Mouse (Mus musculus): ENCODE measurements around the gene Rnf123. TPM values are rescaled to one million over a fixed set of nuclear protein-coding genes. Genes with fewer than 3 reads are reported as not detected.

Rnf123 gene
- total RNA-seq, 1 experiment from 2014 or later = 25.7 TPM

DNA sequence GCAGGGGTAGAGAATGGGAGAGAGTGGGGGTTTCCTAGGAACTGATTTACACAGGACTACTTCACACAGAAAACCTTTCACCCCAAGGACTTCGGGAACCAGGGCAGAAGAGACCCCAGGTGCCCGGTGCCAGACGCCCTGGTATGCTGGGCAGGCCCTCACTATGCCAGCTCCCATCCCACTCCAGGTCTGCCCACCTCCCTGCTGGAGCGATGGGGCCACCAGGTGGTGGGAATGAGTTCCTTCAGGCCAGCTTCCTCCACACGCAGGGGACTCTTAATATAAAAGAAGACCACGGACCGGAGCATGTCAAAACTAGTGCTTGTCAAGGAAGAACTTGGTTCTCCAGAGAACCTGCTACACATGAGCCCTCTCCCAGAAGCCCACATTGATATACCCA, 15.9 kb downstream of the Rnf123 start:
- no peak for ATAC-seq (replicated peaks; ENCODE audit: low read depth, poor library complexity, severe bottlenecking)

DNA sequence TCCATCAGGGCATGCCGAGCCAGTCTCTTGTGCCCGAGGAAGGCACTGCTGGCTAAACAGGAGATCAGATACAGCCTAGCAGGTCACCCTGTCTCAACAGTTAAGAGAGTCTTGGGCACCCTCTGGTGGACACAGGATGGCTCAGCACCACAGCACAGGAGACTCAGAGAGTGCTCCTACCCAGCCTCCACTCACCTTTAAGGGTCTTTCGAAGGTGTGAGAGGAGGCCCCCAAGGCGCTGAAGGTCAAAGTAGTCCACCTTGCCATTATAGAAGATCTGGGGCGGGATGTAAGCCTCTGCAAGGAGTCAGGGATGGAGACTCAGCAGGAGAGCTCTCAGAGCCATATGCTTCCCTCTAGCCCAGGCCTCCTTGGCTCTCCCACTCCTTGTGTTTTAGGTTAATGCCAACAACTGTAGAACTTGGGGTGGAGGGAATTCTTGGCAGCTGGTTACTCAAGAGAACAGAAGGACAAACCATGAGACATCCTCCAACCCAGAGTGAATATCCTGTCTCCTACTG, 17.6 kb downstream of the Rnf123 start:
- ATAC-seq (replicated peaks; ENCODE audit: low read depth, poor library complexity, severe bottlenecking) = peak; percentile 77

DNA sequence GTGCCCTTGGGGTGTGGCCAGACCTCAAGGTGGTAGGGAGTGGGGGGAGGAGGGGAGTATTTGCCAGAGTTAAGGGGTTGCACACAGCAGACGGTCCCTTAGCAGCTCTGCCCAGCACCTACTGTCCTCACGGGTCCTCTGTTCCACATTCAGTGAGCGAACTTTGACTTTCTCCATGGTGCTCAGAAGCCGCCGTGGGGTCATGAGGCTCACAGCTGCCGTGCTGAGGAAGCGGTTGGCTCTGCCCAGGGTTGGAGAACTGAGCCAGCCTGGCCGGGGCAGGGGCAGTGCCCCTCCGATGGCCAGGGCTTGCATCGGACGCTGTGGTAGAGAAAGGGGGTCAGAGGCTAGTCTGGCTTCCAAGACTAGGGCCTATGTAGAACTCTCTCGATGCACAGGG, 19.8 kb downstream of the Rnf123 start:
- no peak for ATAC-seq (replicated peaks; ENCODE audit: low read depth, poor library complexity, severe bottlenecking)

DNA sequence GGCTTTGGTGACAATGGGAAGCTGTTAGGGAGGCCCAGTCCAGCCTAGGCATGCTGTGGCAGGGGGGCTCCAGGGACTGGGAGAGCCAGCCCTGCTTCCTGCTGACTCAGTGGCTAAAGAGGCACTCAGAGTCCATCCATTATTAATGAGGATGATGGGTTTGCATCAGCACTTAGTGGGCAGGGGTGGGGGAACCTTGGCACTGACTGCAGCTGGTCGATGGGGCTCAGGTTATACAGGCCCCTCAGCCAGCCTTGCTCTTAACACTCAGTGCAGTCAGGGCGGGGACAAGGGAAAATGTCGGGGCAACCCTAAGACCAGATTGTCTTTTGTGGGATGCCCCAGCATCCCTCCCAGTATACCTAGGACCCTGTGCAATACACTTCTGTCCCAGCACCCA, 21.0 kb downstream of the Rnf123 start:
- ATAC-seq (replicated peaks; ENCODE audit: low read depth, poor library complexity, severe bottlenecking) = no peak

DNA sequence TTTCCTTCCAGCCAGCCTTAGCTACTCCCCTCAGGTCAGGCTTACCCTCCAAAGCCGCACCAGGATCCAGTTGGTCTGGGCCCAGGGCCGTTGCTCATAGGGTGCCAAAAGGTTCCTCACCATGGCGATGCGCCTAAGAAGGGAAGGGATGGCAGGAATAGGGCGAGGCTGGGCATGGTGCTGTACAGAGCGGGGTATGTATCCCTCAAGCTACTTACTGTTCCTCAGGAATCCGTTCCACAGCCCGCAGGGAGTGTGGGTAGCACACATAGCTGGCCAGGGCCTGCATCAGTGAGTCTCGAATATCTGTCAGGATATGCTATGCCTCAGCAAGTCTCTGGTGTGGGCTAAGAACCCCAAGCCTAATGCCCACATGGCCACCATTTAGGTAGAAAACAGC, 24.9 kb downstream of the Rnf123 start:
- ATAC-seq (replicated peaks; ENCODE audit: low read depth, poor library complexity, severe bottlenecking) = no peak

DNA sequence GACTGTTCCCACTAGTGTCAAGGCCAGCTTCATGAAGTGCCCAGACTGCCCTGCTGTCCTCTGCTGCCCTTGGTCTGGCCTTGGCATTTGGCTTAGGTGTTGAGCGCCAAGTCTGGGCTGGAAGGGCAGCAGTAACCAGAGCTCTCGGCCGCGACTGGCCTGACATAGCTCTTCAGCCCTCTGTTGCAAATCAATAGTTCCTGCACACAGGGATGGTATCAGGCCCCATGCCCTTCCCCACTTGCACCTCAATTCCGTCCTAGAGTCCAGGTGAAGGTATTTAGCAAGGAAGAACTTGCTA, 25.9 kb downstream of the Rnf123 start:
- ATAC-seq (replicated peaks; ENCODE audit: low read depth, poor library complexity, severe bottlenecking) = no peak

DNA sequence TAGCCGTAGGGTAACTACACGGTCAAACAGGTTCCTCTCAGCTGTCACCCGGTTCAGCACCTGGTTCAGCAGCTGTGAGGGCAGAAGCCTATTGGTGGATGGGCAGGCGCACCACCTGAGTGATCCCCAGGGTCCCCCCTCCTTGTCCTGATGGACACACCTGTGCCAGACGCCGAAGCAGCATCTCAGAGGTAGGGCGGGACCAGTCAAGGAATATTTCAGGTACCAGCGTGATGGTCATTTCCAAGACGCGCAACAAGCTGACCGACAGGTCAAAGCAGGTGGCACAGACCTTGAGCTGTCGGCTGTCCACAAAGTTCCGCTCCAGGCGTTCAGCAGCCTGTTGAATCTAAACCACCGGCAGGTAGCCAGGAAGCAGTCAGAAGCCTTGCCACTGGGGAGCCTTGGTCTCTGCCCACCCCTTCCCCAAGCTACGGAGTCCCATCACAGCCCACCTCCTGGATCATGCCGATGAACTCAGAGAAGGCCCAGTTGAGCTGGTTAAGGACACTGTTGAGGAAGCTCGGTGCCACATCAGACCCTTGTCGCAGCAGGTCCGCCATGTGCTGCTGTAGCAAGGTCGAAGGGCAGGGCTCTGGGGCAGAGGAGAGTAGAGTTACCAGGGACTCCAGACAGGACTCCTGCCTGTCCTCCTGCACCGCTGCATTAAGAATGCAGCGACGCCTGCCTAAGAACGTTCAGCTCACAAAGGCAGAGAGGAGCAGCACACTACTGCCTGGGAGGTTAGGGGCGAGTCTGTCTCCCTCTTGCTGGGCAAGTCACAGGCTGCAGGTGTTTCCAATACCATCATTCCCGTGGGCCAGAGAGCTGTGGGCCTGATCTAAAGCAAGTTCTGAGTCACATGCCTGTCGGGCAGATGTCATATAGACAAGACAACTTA, 26.5 kb downstream of the Rnf123 start:
- ATAC-seq (replicated peaks; ENCODE audit: low read depth, poor library complexity, severe bottlenecking) = no peak

DNA sequence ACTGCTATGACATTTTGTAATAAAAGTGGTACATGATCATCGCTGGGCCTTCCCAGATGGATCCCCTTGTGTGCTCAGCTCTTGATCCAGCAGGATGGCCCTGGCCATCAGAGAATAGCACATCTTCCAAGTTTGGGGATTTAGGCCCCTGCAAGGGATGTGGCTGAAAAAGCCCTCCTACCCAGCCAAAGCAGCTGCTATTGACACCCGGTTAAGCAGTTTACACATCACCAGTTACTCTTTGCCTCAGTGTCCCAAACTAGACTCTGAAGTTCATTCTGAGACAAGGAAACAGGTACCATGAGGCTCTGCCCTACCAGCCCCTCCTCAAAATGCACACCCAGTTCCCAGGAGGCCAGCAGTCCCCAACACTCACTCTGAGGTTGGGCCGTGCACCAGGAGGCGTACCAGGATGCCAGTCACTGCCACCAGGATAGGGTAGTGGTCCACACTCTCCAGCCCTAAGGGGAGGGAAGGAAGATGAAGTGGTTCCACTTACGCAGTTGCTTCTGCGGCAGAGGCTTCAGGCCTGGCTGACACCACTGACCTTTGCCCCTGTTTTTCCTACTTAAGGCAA, 27.4 kb downstream of the Rnf123 start:
- ATAC-seq (replicated peaks; ENCODE audit: low read depth, poor library complexity, severe bottlenecking) = no peak

DNA sequence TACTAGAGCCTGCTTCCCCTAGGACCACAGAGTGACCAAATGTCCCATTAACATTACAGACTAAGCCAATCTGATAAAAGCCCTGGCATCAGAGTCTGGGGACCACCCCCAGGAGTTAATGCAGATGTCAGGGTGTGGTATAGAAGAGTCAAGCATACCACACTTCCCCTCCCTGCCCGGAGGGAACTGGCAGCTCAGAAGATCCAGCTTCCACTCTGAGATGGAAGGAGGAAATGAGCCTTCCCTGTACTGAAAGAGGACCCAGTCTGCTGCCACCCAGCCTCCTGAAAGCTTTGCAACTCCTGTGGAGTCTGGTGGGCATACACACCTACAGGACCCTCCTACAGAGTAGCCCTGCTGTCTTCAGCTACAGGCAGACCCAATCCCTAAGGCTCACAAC, 28.1 kb downstream of the Rnf123 start:
- ATAC-seq (replicated peaks; ENCODE audit: low read depth, poor library complexity, severe bottlenecking) = no peak

DNA sequence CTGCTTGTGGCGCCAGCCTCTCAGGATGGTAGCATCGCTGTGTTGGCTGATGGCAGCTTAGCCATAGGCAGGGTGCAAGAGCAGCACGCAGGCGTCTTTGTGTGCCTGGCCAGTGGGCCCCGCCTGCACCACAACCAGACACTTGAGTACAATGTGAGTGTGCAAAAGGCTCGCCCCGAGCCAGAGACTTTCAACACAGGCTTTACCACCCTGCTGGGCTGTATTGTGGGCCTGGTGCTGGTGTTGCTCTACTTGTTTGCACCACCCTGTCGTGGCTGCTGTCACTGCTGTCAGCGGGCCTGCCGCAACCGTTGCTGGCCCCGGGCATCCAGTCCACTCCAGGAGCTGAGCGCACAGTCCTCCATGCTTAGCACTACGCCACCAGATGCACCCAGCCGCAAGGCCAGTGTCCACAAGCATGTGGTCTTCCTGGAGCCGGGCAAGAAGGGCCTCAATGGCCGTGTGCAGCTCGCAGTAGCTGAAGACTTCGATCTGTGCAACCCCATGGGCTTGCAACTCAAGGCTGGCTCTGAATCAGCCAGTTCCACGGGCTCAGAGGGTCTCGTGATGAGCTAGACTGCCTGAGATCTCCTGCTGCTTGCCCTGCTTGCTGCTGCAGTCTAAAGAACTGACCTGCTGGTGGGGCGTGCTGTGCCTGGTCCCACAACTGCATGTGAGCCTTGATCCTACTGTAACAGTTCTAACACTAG, 28.7 kb downstream of the Rnf123 start:
- ATAC-seq (replicated peaks; ENCODE audit: low read depth, poor library complexity, severe bottlenecking) = no peak

DNA sequence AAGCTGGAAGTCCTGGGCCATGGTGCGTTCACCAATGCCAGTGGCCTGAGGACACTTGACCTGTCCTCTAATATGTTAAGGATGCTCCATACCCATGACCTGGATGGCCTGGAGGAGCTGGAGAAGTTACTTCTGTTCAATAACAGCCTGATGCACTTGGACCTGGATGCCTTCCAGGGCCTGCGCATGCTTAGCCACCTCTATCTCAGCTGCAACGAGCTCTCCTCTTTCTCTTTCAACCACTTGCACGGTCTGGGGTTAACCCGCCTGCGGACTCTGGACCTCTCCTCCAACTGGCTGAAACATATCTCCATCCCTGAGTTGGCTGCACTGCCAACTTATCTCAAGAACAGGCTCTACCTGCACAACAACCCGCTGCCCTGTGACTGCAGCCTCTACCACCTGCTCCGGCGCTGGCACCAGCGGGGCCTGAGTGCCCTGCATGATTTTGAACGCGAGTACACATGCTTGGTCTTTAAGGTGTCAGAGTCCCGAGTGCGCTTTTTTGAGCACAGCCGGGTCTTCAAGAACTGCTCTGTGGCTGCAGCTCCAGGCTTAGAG, 29.4 kb downstream of the Rnf123 start:
- ATAC-seq (replicated peaks; ENCODE audit: low read depth, poor library complexity, severe bottlenecking) = no peak

DNA sequence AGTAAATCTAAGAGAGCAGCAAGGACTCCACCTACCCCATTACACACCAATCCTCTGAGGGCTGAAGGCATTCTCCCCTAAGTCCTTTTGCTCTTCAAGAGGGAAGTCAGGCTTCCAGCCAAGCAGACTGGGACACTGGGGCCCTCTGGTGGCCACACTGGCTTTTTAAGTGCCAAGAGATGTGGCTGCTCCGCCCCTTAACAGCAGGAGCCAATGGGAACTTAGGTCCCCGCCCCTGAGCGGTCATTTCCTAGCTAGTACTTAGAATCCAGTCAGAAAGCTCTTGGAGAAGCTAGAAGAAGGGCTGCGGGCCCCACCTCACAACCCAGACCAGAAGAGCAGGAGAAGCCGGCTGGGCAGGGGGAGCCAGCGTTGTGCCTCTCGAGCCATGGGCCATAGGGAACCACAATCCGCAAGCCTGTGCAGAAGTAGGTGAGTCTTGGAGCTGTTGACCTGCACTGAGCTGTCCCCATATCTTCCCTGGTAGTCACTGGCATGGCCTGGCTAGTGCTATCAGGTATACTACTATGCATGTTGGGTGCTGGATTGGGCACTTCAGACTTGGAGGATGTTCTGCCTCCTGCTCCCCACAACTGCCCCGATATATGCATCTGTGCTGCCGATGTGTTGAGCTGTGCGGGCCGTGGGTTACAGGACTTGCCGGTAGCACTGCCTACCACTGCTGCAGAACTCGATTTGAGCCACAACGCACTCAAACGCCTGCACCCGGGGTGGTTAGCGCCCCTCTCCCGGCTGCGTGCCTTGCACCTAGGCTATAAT, 30.1 kb downstream of the Rnf123 start, which contains the start of gene Amigo3:
Amigo3 (plus strand) TSS at position 275 of the 780 bp plus-strand sequence.
- peak; percentile 75 for ATAC-seq (replicated peaks; ENCODE audit: low read depth, poor library complexity, severe bottlenecking)

DNA sequence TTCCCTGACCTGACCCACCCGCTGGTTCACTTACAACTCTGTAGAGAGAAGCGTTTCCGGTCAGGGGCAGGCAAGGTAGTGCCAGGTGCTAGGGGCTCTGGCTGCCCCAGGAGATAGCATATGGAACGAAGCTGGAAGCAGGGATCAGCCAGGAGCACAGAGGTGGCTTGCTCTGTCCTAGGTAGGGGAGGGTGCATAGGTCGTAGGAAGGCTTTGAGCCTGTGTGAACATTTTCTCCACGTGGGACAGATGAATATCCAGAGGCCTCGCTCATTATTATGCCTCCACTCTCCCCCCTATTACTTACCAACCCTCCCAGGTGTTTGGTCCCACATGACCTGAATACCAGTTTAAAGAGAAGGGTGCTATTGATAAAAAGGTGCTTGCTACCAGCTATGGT, 30.7 kb downstream of the Rnf123 start:
- ATAC-seq (replicated peaks; ENCODE audit: low read depth, poor library complexity, severe bottlenecking) = no peak

DNA sequence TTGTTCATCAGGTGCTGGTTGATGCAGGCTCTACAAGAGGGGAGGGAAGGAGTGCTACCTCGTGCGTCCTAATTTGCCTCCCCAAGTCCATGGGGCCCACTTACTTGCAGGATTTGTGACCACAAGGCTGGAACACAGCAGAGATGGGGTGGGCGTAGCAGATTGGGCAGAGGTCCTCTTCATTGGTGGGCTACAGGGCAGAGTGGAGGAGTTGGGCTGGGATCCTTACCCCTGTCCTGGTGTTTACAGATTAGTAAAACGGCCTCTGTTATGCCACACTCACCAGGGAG, 31.3 kb downstream of the Rnf123 start:
- no peak for ATAC-seq (replicated peaks; ENCODE audit: low read depth, poor library complexity, severe bottlenecking)

DNA sequence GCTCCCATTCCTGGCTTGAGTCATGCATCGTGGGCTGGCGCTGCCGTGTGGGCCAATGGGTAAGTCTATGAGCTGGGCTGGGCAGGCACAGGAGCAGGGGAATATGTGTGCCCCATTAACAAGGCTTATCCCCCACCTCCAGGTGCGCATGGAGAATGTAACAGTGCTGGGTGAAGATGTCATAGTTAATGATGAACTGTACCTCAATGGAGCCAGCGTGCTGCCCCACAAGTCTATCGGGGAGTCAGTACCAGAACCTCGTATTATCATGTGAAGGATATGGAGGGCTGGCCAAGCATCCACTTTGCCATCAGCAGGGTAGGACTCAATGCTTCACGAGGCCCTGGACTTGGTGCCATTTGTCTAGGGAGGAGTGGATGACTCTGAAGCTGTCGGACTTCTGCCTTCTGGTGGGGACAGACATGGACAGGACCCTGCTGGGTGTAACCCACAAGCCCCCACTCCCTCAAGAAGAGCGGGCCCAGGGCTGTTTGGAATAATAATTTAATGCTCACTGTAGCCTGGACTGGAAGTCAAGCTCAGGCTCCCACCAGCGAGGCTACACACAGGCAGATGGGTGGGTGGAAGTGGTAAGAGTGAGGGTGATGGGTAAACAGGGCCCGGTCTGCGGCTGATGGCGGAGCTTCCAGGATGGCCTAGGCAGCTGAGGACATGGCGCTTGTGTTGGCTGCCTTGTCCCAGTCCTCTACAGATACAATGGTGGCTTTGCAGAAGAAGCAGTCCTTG, 31.8 kb downstream of the Rnf123 start:
- ATAC-seq (replicated peaks; ENCODE audit: low read depth, poor library complexity, severe bottlenecking) = no peak

DNA sequence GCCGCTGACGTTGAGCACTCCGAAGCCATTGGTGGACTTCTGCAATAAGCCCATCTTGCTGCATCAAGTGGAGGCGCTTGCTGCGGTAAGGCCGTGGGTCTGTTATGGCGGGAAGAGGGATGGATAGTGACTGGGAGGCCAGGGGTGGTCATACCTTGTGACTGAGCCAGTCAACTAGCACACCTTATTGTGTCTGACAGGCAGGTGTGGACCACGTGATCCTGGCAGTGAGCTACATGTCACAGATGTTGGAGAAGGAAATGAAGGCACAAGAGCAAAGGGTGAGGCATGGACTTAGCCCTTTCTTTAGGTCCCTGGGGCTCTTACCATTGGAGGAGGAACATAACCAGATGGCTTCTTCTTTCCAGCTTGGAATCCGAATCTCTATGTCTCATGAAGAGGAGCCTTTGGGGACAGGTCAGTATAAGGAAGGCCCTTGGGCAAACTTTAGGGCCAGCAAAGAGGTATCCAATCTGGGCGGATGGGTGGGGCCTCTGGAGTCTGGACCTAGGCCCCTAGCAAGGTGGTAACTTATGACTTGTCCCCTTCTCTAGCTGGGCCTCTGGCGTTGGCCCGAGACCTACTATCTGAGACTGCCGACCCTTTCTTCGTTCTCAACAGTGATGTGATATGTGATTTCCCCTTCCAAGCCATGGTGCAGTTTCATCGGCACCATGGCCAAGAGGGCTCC, 33.4 kb downstream of the Rnf123 start:
- peak; percentile 6; the same call in 1 of the 2 replicates for ATAC-seq (replicated peaks; ENCODE audit: low read depth, poor library complexity, severe bottlenecking)

DNA sequence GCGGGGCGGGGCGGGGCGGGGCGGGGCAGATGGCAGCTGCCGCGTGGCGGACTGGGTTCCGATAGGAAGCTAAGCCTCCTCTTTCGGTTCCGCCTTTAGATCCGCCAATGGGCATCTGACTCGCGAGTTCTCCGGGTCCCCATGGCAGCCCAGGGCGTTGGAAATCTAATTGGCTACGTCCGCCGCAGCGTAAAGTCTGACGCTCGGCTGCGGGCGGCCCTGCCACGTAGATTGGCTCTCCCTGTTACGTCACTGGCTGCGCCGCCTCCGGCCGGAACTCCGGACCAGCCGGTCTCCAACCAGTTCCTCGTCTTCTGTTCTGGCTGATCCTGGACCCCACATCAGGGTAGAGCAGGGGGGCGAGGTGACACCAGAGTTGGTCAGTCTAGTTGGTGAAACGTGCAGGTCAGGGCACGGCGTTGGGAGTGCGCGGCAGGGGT, 34.1 kb downstream of the Rnf123 start, which contains the start of gene Gmppb:
Gmppb (plus strand) TSS at position 227 of the 440 bp plus-strand sequence.
- ATAC-seq (replicated peaks; ENCODE audit: low read depth, poor library complexity, severe bottlenecking) = peak; percentile 80

DNA sequence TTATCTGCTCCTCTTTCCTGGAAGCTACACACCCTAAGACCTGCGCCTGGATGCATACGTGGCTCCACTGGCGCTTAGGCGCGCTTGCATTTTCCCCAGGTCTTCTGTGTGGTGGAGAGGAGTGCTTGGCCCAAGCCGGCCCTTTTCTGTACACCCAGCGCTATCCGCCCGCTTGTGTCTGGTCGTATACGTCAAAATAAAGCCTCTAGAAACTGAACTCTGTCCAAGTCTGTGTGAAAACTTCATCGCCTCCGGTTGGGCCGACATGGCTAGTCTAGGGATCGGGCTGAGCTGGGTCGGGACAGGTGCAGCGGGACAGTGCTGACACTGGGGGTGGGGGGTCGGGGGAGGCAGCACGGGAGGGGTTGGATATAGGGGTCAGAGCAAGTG, 34.6 kb downstream of the Rnf123 start:
- ATAC-seq (replicated peaks; ENCODE audit: low read depth, poor library complexity, severe bottlenecking) = peak; percentile 1; the same call in 1 of the 2 replicates
